Mouse (Mus musculus) retina, postnatal 7 days (tissue): ENCODE data around the gene Ranbp3.

Experiments used
- DNase-seq: peaks from one replicate; pipeline ENCODE4 v3.0.0-alpha.2; 2012; ENCODE audit warnings: low read depth, low spot score

Ranbp3 gene

DNA sequence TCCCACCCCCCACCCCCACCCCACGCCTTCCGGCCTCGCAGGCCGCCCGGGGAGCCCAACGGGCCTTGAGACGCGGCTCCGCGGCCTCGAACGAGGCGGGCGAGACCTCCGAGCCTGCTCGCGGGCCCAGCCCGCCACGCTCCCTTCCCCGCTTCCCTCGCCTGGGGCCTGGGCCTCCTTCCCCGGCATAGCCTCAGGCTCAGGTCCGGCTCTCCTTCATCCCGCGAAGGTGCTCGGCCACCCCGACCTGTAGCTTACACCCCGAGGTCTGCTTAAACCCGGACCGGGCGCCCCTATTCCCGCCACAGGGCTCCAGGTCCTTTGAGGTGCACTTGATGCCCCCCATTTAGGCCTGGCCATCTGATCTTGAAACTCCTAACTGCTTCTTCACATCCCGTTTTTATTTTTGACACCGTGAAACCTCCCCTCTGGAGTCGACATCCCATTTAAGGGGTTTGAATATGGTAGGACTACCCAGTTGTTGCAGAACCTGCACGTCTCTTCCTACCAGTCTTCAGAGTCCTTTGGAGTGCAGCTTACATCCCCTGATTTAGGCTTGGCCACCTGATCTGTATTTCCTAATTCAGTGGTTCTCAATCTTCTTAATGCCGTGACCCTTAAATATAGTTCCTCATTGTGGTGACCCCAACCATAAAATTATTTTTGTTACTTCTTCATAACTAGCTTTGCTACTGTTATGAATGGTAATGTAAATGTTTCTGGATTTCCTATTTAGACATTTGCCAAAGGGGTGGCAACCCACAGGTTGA, 738 bp downstream of the Ranbp3 start:
- DNase-seq, result no peak

DNA sequence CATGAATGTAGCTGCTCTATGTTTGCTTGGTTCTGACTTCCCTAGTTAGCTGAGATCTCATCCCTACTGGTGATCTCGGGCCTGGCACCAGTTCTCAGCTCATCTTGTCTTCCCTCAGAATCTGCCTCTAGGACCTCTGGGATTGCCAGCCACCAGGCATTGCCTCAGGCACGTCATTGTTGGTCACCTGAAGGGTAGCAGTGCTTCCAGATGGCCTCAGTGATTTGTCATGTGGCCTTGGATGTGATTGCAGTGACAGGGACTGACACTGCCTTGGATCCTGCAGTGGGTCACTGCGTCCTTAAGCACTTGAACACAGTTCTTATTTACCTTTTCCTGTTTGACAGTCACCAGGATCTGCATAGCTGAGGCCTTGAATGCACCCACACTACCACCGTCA, 8.7 kb downstream of the Ranbp3 start:
- no peak for DNase-seq

DNA sequence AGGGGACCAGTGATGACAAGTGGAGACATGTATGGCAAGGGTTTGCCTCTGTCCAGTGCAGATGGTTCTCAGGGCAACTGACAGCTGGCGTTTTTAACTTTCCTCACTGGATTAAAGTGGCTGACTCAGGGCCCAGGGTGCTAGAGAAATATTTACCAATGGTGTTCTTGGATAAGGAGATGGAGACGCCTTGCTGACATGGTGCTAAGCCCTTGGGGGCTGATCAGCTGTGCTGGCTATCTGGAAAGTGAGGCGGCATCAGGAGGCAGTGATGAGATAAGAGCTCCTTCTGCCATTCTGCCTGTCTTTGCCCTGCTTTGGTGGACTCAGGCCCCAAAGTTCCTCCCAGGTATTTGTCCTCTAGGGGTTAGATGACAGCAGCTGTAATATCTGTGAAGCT, 9.8 kb downstream of the Ranbp3 start:
- no peak for DNase-seq

DNA sequence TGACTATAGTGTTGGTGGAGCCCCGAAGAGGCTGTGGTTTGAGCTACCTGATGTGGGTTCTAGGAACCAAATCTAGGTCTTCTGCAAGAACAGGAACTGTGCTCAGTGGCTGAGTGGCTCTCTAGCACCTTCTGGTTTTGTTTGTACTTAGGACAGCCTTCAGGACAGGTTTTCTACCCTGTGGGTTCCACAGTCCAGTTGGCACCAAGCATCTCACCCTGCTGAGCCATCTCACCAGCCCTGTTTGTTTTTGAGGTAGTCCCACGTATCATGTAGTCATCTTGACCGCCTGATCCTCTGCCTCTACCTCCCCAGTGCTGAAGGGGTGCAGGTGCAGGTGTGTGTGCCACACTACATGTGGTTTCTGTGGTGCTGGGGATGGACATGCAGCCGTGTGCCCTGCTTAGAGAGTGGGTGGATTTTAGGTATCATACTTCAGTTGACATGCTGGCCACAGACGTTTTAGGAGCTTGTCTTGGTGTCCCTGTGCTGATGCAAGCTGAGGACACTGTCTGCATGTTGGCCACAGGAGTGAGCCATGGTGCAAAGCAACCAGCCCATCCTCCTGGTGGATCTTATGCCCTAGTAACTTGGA, 10.5 kb downstream of the Ranbp3 start:
- DNase-seq, result no peak

DNA sequence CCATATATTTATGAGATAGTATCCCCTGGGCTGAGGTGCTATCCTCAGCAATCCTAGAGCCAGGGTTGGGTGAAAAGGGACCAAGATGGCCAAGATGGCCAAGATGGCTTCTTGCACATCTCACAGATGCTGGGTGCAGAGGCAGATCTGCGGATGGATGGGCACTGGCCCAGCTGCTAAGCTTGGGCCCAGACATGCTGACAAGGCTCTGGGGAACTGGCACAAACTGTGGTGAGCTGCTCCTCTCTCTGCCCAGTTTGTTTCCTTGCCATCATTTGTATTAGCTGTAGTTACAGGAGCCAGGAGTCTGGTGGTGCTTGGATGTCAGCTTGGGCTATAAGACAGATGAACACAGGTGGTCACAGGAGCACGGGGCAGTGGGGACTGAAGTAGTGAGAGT, 11.6 kb downstream of the Ranbp3 start:
- DNase-seq, result no peak

DNA sequence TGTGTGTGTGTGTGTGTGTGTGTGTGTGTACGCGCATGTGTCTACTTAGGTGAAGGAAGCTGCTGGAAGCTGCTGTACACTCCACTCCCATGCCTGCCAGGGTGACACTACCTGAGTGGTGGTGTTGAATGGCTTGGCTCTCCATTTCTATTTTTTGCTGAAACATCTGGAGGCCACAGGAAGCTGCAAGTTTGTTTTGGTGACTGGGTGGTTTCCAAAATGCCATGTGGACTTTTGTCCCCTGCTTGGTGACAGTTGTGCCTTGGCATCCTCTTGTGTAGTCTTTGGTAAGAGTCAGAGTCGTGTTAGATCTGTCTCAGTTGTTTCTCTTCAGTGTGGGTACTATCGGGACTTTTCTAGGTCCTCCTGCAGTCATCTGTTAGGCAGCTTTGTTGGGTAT, 13.7 kb downstream of the Ranbp3 start:
- DNase-seq, result no peak

DNA sequence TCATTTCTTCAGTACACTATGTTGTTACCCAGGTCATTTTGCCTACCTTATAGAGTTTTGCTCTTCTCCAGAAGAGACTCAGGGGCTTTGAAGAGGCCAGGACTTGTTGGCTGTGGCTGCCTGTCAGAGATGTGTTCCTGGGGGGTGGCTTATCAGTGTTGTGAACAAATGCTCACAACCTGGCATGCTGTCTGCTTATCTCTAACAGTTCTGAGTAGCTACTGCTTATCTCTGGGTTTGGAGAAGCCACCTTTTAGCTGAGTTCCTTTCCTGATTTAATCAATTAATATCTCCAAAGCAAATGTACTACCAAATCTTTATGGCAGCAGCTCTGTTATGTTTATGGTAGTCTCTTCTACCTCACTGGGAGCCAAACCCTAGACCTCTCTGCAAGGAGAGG, 15.0 kb downstream of the Ranbp3 start:
- DNase-seq, result no peak

DNA sequence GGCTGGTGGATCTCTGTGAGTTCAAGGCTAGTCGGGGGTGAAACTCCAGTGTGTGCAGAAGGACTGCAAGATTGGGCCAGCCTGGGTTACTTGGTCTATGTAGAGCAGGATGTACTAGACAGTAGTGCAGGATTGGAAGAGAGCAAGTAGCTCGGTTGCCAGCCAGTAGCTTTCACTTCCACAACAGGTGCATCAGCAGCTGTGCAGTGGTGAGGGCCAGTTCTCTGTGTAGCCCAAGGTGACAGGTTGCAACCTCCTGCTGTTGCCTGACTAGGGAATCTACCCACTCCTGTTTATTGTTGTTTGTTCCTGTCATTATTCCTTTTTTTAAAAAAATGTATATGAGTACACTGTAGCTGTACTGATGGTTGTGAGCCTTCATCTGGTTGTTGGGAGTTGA, 15.6 kb downstream of the Ranbp3 start:
- no peak for DNase-seq

DNA sequence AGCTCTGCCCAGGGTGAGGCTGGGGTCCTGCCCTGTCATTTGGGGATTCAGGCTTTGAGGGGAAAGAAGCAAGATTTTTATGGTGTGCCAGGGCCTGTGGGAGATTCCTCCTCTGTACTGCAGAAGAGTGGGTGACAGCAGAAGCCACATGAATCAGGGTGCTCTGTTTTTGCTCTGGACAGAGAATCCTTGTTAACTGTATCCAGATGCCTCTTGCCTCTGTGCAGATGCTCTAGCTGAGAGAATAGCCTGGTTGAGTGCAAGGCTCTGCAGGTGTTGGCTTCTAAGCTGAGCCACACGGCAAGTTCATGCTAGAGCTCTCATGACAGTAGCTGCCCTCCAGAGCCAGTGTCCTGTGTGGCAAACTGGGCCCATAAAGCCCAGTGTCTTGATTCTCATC, 20.3 kb downstream of the Ranbp3 start:
- DNase-seq, result no peak

DNA sequence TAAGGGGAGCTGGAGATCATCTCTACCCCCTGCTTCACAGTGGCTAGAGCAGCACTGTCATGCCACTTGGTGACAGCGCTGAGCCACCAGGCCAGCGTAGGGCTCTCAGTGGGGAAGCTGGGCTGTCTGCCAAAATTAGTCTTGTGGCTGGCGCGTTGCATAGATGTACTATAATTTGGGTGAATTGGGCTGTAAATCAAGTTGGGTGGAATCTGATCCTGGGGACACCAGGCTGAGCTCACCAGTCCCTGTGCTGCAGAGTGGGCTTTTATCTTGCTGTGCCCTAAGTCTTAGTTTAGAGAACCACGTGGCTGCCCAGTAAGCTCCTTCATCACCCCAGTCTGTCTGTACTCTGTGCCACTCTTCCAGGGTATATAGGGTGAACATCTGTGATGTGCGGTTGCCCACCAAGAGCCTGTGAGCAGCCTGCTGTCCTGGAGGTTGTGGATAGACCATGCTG, 20.8 kb downstream of the Ranbp3 start:
- DNase-seq, result no peak

DNA sequence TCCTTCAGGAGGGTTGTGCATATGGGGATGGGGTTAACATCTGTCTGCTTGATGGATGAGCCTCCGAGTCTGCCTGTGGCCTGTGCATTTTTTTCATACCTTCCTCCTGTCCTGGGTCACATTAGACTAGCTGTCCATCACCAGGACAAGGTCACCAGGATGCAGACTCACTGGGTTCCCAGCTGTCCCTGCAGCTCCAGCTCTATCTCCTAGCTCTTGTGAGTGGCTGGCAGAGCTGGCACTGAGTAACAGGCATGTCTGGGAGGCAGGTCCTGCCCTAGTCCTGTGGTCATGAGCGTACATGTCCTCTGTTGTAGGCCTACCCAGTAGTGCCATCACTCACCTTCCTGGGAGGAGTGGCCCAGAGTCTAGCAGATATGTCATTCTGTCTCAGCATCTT, 27.4 kb downstream of the Ranbp3 start:
- DNase-seq, result no peak

DNA sequence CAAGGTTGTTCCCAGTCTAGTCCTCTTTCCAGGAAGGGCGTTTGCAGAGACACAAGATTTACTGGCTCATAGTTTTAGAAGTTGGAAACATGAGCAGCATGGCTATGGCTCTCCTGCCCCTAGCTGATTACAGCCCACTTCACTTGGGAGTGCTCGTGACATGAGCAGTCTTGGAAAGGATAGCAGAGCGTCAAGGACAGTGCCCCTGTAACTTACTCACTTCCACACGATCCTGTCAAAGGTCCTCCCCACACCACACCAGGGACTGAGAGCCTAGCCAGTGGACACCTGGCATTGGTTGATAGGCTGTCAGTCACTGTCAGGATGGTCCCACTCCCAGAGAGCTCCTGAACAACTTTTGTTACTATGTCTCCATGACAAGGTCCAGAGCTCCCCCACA, 29.9 kb downstream of the Ranbp3 start:
- DNase-seq, result no peak

DNA sequence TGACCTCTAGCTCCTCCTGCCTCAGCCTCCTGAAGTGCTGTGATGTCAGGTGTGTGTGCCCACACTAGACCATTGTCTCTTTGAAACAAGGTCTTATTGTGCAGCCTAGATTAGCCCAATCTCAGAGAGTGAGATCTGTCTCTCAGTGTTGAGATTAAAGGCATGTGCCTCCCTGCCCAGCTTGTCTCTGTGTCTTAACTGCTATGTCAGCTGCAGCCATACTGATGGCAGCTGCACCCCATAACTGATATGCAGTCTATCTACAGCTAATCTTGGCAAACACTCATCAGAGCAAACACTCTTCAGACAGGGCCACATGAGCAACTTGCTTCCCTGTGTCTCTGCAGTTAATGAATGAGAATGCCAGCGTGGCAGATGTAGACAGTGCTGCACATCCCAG, 33.4 kb downstream of the Ranbp3 start:
- no peak for DNase-seq

DNA sequence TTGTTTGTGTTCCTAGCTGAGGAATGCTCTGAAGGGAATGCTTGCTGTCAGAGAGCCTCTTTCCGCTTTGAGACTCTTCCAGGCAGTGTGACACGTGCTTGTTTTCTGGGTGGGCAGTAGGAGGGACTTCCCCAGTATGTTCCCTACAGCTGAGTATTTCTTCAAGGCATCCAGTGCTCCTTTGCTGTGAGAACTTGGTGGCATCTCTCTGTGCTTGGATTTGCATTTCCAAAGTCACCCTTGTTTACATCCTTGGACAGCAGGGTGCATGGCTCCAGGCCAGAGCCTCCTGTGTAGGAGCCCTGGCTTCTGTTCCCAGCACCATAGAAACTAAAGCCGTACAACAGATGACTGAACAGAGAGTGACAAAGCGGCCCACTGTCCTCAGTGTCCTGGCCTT, 35.6 kb downstream of the Ranbp3 start:
- DNase-seq, result no peak

DNA sequence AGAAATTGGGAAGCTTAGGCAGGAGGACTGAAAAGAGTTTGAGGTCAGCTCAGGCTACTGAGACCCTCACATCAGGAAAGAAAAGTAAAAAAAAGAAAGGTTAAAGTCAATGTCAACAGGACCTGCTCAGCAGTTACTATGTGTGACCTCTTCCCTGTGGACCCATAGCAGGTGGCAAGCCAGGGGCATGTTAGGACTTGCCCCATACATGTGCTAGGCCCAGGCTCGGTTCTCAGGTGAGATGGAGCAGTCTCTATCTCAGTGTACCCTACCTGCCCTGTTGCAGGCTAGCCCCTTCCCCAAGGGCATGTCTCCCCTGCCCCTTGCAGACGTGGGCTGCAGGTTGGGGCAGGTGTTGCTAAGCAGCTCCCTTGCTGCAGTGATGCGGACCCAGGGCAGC, 36.6 kb downstream of the Ranbp3 start:
- no peak for DNase-seq

DNA sequence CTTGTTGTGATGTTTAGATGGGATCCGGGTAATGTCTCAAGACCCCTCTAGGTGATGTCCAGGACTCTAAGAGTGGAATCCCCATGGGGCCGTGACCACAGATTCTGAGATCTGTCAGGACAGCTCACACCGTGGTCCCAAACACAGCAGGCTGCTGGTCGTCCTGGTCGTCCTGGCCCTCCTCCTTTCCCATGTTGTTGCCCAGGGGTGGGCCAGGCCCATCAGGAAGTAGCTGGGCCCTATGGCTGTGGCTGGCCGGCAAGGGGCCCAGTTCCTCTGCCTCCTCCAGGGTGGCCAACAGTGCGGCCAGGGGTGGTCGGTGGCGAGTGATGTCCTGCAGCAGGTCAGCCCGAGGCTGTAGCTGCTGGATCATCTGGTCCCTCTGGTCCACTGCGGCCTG, 42.3 kb downstream of the Ranbp3 start:
- DNase-seq, result no peak

DNA sequence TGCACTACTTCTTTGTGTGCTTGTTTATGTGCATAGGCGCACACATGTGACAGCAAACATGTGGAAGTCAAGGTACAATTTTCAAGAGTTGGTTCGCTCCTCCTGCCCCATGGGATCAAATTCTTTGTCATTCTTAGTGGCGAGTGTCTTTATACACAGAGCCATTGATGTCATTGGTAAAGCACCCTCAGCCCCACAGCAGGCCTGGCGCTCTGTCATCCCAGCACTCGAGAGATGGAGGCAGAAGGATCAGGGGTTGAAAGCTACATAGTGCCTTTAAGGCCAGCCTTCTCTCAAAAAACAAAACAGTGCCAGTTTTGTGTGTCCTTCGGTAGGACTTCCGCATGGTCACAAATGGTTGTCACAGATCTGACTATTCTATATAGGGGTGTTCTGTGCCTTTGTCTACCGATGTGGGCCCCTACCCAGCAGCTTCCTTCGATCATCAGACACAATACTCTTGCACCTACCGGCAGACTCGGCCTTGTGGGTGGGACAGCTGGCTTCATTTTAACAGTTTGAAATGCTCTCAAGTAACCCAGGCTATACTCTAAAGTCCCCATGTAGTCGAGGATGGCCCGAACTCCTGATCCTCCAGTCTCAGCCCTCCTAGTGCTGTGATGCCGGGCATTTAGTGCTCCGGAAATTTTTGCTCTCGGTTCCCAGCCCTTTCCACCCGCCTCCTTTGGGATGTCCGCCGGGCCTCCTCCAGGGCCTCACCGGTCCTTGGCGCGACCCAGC, 43.0 kb downstream of the Ranbp3 start:
- no peak for DNase-seq

DNA sequence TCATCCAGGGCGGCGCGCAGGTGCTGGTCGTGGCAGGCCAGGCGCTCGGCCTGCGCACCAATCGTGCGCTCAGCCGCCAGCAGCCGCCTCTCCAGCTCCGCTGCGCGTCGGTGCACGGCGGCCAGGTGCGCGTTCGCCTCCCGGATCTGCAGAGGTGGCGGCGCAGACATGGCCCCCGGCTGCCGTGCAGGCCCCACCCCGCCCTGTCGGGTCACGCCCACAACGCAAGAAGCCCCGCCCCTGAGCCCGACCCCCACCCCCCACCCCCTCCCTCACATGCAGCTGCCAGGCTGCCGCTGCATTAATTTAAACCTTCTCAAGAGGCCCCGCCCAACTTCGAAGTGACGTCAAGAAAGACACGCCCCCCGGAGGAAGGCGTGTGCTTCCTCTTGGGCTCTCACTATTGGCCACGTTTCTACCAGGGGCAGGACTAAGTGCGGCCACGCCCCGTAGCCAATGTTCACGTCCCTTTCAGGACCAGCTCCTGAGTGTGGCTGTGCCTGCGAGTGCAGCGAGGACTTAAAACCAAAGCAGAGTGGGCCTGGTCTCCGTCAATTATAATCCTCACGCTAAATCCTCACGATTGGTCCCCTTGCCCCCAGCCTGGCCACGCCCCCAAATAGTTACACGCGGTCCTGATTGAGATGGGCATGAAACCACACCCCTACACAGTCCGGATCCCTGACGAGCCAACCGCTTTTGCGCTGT, 43.7 kb downstream of the Ranbp3 start:
- DNase-seq, result peak; percentile 99

DNA sequence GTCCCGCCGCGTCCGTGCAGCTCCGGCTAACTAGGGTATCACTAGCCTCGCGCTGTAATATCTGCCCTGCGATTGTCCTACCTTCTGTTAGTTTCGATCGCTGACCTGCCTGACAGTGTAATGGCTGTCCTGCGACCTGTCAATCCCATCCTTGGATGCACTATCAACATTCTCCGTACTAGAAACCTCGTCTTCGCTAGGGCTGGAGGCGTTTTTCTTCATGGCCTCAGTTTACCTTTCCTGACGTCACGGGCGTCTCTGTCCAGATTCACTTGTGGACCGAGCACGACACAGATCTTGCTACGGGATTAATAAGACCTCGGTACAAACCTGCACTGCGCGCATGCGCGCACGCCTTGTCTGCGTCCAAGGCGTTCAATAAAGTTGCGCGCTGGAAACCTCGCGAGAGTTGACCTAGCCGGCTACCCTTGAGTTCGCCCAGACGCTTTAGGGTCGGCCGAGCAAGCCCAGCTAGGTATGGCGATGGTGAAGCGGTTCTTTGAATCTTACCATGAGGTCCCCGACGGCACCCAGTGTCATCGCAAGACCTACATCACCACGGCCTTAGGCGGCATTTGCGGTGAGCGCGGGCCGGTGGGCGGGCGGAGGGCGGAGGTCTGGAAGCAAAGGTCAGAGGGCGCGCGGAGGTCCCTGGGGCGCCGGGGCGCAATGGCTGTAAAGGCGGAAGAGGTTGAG, 44.4 kb downstream of the Ranbp3 start, which contains the start of the genes Ndufa11 and Vmac:
Ndufa11 (plus strand) TSS at position 405 of the 696 bp plus-strand sequence.
Vmac (minus strand) TSS at position 660 of the 696 bp plus-strand sequence.
- peak; percentile 97 for DNase-seq

DNA sequence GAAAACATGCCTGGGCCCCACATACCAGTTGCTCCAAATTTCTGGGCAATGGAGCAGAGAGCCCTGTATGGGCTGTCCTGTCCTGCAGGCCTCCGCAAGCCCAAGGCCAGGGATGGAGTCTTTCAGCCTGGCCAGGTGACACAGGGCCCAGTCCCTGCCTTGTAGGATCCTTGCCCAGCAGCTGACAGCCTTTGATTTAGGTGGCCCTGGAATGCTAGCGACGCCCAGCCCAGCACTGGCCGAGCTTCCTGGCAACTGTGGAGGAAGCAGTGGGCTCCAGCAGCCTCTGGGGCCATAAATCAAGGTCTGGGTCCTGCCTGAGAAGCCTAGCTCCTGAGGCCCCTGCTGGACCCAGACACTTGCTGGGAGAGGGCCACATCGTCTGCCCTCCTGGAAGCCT, 49.3 kb downstream of the Ranbp3 start:
- DNase-seq, result no peak

DNA sequence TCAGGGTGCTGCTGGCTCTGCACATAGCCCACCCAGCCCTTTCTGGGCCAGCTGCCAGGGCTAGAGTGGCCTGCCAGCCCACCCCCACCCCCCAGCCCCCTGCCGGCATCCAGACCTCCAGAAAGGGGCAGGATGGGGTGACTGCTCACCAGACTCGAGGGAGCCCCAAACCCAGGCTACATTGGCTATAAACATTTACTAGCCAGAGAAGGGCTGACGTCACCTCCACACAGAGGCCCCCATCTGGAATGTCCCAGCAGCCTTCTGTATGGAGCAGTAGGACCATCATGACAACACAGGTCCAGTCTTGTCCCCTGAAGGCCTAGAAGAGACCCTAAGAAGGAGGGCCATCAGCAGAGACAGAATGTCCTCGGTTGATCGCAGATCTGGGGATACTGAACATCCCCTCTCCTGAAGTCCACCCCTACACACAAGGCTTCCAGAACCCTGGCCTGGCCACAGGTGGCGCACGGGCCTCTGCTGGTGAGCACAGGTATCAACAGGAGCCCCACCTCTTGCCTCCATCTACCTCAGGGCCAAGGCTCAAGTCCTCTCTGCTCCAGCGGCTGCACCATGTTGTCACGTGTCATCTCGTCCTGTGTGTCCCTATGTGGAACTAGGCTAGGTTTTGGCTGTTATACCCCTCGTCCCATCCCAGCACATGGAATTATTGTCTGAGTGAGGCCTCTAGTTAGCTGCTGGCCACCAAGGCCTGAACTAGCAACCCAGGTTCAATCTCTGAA, 50.5 kb downstream of the Ranbp3 start:
- DNase-seq, result no peak
